ENCODE assay signal across 14 mouse cellular contexts in genomic region chr5:97348760-97349159, GRCm38 (mm10). TPM values are rescaled to one million over a fixed set of nuclear protein-coding genes. Genes with fewer than 3 reads are reported as not detected.
A peak's percentile ranks its signal among the peaks of the same experiment; 100 is the strongest.
DNase-seq lines count a peak whose midpoint lies in the region; ATAC-seq and TF ChIP-seq lines count a peak whose summit lies in the region.
"Had no signal": no experiment of that assay in that cellular context is flagged by ENCODE, and none has a peak within 500 bp of the region (broad histone marks: within the 10 kb centered on the region; RNA-seq: fewer than 3 reads in every experiment).

No protein-coding gene starts in this region.

- no peaks in the 10 kb centered on the region for H3K27me3 ChIP-seq in hindbrain, postnatal 0 days (ENCODE audit: insufficient read depth, low read length)
- H3K27me3 ChIP-seq in hindbrain, embryonic 11.5 days (ENCODE audit: control insufficient read depth, insufficient read depth, low read length) = no peaks in the 10 kb centered on the region
- H3K27me3 ChIP-seq in lung, embryonic 15.5 days = no peaks in the 10 kb centered on the region
- H3K27me3 ChIP-seq in stomach, embryonic 16.5 days (ENCODE audit: control insufficient read depth, insufficient read depth, low read length) = no peaks in the 10 kb centered on the region
- H3K27me3 ChIP-seq: hindbrain, embryonic 12.5 days had no signal

- 62% methylated on average over 2 of the region's 2 CpGs for WGBS in hindbrain, postnatal 0 days
- WGBS in hindbrain, embryonic 11.5 days = 84% methylated on average over 2 of the region's 2 CpGs
- WGBS in lung, embryonic 15.5 days = 25% methylated on average over 2 of the region's 2 CpGs
- WGBS in stomach, embryonic 16.5 days = 58% methylated on average over 2 of the region's 2 CpGs

- no peaks in the 10 kb centered on the region for H3K4me1 ChIP-seq in hindbrain, postnatal 0 days (ENCODE audit: insufficient read depth, low read length)
- H3K4me1 ChIP-seq in hindbrain, embryonic 11.5 days (replicated peaks; ENCODE audit: control insufficient read depth, insufficient read depth, low read length) = no peaks in the 10 kb centered on the region
- H3K4me1 ChIP-seq in lung, embryonic 15.5 days = 0 out of 2 replicates have a peak, but pooled peaks cover 6% of the 10 kb centered on the region
- no peaks in the 10 kb centered on the region for H3K4me1 ChIP-seq in stomach, embryonic 16.5 days (ENCODE audit: control insufficient read depth, insufficient read depth, low read length)
- H3K4me1 ChIP-seq: hindbrain, embryonic 12.5 days had no signal

- H3K9ac ChIP-seq in hindbrain, postnatal 0 days (replicated peaks; ENCODE audit: low read length) = no peak overlapping the region
- no peak overlapping the region for H3K9ac ChIP-seq in hindbrain, embryonic 11.5 days (ENCODE audit: low read depth, low read length)
- H3K9ac ChIP-seq in lung, embryonic 15.5 days = no peak overlapping the region
- no peak overlapping the region for H3K9ac ChIP-seq in stomach, embryonic 16.5 days (ENCODE audit: low read length)
- H3K9ac ChIP-seq: hindbrain, embryonic 12.5 days had no signal

- H3K4me3 ChIP-seq in hindbrain, postnatal 0 days (ENCODE audit: low read length) = no peak overlapping the region
- no peak overlapping the region for H3K4me3 ChIP-seq in hindbrain, embryonic 11.5 days (ENCODE audit: low read depth, low read length)
- no peak overlapping the region for H3K4me3 ChIP-seq in lung, embryonic 15.5 days
- no peak overlapping the region for H3K4me3 ChIP-seq in stomach, embryonic 16.5 days (replicated peaks; ENCODE audit: low read length)
- H3K4me3 ChIP-seq: hindbrain, embryonic 12.5 days had no signal

- no peak overlapping the region for H3K4me2 ChIP-seq in hindbrain, postnatal 0 days (ENCODE audit: low read depth, low read length)
- H3K4me2 ChIP-seq in hindbrain, embryonic 11.5 days (replicated peaks; ENCODE audit: low read depth, low read length) = no peak overlapping the region
- H3K4me2 ChIP-seq in lung, embryonic 15.5 days = no peak overlapping the region
- no peak overlapping the region for H3K4me2 ChIP-seq in stomach, embryonic 16.5 days (ENCODE audit: low read depth, low read length)
- H3K4me2 ChIP-seq: hindbrain, embryonic 12.5 days had no signal

- peak; percentile 55; the same call in 1 of the 2 replicates for ATAC-seq in hindbrain, postnatal 0 days
- ATAC-seq in hindbrain, embryonic 11.5 days (ENCODE audit: low FRiP score) = no peak
- peak; percentile 95 for ATAC-seq in lung, embryonic 15.5 days (ENCODE audit: borderline replicate concordance, extremely low read depth, low FRiP score, low TSS enrichment)
- ATAC-seq in stomach, embryonic 16.5 days (ENCODE audit: insufficient read depth, low FRiP score) = peak; percentile 75
- ATAC-seq: forebrain, embryonic 16.5 days had no signal

- no peak overlapping the region for H3K27ac ChIP-seq in hindbrain, postnatal 0 days
- H3K27ac ChIP-seq in hindbrain, embryonic 11.5 days (ENCODE audit: low read depth, low read length) = no peak overlapping the region
- H3K27ac ChIP-seq in lung, embryonic 15.5 days = no peak overlapping the region
- H3K27ac ChIP-seq in stomach, embryonic 16.5 days (ENCODE audit: low read length) = no peak overlapping the region
- H3K27ac ChIP-seq: hindbrain, embryonic 12.5 days had no signal

- no peak for TF ChIP-seq CTCF in hindbrain, postnatal 0 days (IDR thresholded peaks at IDR 0.05; ENCODE audit: low read depth)

- DNase-seq in hindbrain, postnatal 0 days (ENCODE audit: low spot score) = peak; percentile 50
- no peak for DNase-seq in hindbrain, embryonic 11.5 days (ENCODE audit: low spot score)
- peak; percentile 5 for DNase-seq in urinary bladder, postnatal 14 days (ENCODE audit: low spot score)
- DNase-seq in urinary bladder, adult 2 months (ENCODE audit: low spot score) = no peak
- no peak for DNase-seq in retina, postnatal 1 day
- DNase-seq in gastrocnemius, postnatal 10 days = no peak
- DNase-seq: layer of hippocampus, adult 9-11 months; liver had no signal

- H3K36me3 ChIP-seq in hindbrain, postnatal 0 days (ENCODE audit: insufficient read depth, low read length) = no peaks in the 10 kb centered on the region
- H3K36me3 ChIP-seq in hindbrain, embryonic 11.5 days (ENCODE audit: control insufficient read depth, insufficient read depth, low read length) = no peaks in the 10 kb centered on the region
- H3K36me3 ChIP-seq in lung, embryonic 15.5 days = no peaks in the 10 kb centered on the region
- no peaks in the 10 kb centered on the region for H3K36me3 ChIP-seq in stomach, embryonic 16.5 days (ENCODE audit: control insufficient read depth, insufficient read depth, low read length)
- H3K36me3 ChIP-seq: hindbrain, embryonic 12.5 days had no signal

- no peaks in the 10 kb centered on the region for H3K9me3 ChIP-seq in hindbrain, postnatal 0 days (ENCODE audit: low read length)
- H3K9me3 ChIP-seq in hindbrain, embryonic 11.5 days (ENCODE audit: control insufficient read depth, low read length) = no peaks in the 10 kb centered on the region
- no peaks in the 10 kb centered on the region for H3K9me3 ChIP-seq in lung, embryonic 15.5 days
- H3K9me3 ChIP-seq in stomach, embryonic 16.5 days (replicated peaks; ENCODE audit: control insufficient read depth, low read length) = no peaks in the 10 kb centered on the region
- H3K9me3 ChIP-seq: hindbrain, embryonic 12.5 days had no signal

RNA-seq across cellular contexts. Expression of gene Naa11, which starts 43.4 kb away (rescaled TPM):
- not detected in 2 replicates for total RNA-seq in hindbrain, postnatal 0 days (2014; rRNA removed)
- polyA plus RNA-seq in hindbrain, postnatal 0 days (2015; fragmentation: Nextera tagmentation; extraction: Ambion mirVana) = 0.05 TPM in 1 of 2 replicates, not detected in the other
- not detected in 2 replicates for polyA plus RNA-seq in hindbrain, embryonic 11.5 days (2014; fragmentation: Nextera tagmentation; extraction: Ambion mirVana)
- not detected in 2 replicates for polyA plus RNA-seq in urinary bladder, adult 2 months (2012; rRNA removed)
- 0.05 and 0.08 TPM in 2 replicates for polyA plus RNA-seq in lung, embryonic 15.5 days (2015; fragmentation: Nextera tagmentation; extraction: Ambion mirVana)
- 0.05 and 0.09 TPM in 2 replicates for polyA plus RNA-seq in stomach, embryonic 16.5 days (2015; fragmentation: Nextera tagmentation; extraction: Ambion mirVana)
- not detected for total RNA-seq in gastrocnemius, postnatal 10 days (2021)
- polyA plus RNA-seq: gonadal fat pad, adult 2 months; hindbrain, embryonic 12.5 days; neural tube, embryonic 11.5 days had no signal

Comparison
In these comparisons a context has a peak if more than half of its experiments do, and no peak if none do; other contexts are left out.
1. DNase-seq: peak in hindbrain, postnatal 0 days (single experiment) and urinary bladder, postnatal 14 days (single experiment); none in hindbrain, embryonic 11.5 days (single experiment), urinary bladder, adult 2 months (single experiment), retina, postnatal 1 day (single experiment) and gastrocnemius, postnatal 10 days (single experiment).